Comparison of ENCODE assay signal across 19 mouse cellular contexts in the genomic region with DNA sequence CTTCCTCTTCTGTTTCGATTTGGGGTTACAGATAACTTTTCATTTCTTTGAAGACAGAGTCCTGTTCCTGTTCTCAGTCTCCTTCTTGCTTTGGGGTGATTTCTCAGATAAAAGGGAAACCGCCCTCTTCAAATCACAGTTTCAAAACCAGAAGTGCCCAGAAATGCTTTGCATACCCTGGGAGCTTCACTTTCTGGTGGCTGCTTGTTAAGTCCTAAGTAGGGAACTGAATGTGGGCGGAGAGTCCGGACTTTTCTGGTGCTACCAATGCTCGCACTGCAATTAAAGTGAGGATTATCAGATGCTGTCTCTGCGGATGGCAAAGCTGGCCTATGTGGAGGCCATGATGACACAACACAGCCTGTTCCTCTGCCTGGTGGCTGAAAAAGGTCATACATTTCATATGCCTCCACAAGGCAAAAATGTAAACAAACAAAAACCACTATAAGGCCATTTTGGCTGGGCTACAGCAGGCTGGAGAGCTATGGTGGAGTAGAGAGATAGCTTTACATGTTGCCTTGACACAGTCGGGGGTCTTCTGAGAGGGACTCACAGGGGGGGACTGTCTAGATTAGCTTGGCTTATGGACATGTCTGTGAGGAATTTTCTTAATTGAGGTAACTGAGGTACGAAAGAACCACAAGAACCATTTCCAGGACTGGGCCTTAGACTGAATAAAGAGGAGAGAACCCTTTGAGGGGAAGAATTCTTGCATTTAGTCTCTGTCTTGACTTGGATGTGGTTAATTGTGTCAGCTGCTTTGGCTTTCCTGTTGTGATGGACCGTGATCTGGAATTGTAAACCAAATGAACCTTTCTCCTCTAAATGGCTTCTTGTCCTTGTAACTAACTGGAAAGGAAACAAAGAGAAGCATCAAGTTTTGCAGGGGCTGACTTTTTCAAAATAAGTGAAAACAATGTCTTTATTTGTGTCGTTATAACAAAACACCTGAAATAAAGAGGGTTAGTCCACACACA. TPM values are rescaled to one million over a fixed set of nuclear protein-coding genes. Genes with fewer than 3 reads are reported as not detected.
DNase-seq lines count a peak whose midpoint lies in the region; ATAC-seq and TF ChIP-seq lines count a peak whose summit lies in the region.
"Had no signal": no experiment of that assay in that cellular context is flagged by ENCODE, and none has a peak within 500 bp of the region (broad histone marks: within the 10 kb centered on the region; RNA-seq: fewer than 3 reads in every experiment).

No protein-coding gene starts in this region.

- peak; percentile 89 for DNase-seq in heart, adult 11 months
- no peak for DNase-seq in heart, embryonic 10.5 days (ENCODE audit: low spot score)
- peak; percentile 83 for DNase-seq in midbrain, embryonic 11.5 days (ENCODE audit: low spot score, missing footprints)
- DNase-seq in ZHBTc4 (ENCODE audit: low read depth, low spot score): peak; percentile 87
- peak; percentile 76 for DNase-seq in splenic B cell, adult 2 months (ENCODE audit: low read depth, low spot score)
- DNase-seq in embryo, embryonic 10 days (ENCODE audit: low spot score): no peak
- no peak for DNase-seq in thymus, adult 2 months
- DNase-seq: cerebellum, adult 18-20 months; liver, postnatal 0 days; right cerebral cortex, postnatal 25 days had no signal

- TF ChIP-seq POLR2A in thymus, adult 2 months (IDR thresholded peaks at IDR 0.05; ENCODE audit: control insufficient read depth, extremely low read depth, insufficient read depth, low read length, poor library complexity): no peak

- peaks cover 9% of the 10 kb centered on the region; the same call in 1 of the 2 replicates for H3K27me3 ChIP-seq in heart, embryonic 10.5 days (ENCODE audit: insufficient read depth, poor library complexity, severe bottlenecking)
- peaks cover 3% of the 10 kb centered on the region; the same call in 1 of the 2 replicates for H3K27me3 ChIP-seq in midbrain, embryonic 11.5 days (ENCODE audit: control insufficient read depth, insufficient read depth, low read length)
- 0 out of 2 replicates have a peak, but pooled peaks cover 3% of the 10 kb centered on the region for H3K27me3 ChIP-seq in midbrain, embryonic 13.5 days
- no peaks in the 10 kb centered on the region for H3K27me3 ChIP-seq in splenic B cell, adult 2 months (ENCODE audit: control insufficient read depth, insufficient read depth, low read length, poor library complexity, severe bottlenecking)
- no peaks in the 10 kb centered on the region for H3K27me3 ChIP-seq in thymus, adult 2 months (ENCODE audit: control insufficient read depth, insufficient read depth, low read length)
- H3K27me3 ChIP-seq: embryonic facial prominence, embryonic 13.5 days; heart, embryonic 15.5 days; intestine, embryonic 15.5 days; stomach, embryonic 15.5 days had no signal

- no peaks in the 10 kb centered on the region for H3K9me3 ChIP-seq in heart, embryonic 10.5 days
- no peaks in the 10 kb centered on the region for H3K9me3 ChIP-seq in midbrain, embryonic 11.5 days (ENCODE audit: control insufficient read depth, low read length)
- H3K9me3 ChIP-seq in midbrain, embryonic 13.5 days: no peaks in the 10 kb centered on the region
- H3K9me3 ChIP-seq: embryonic facial prominence, embryonic 13.5 days; heart, embryonic 15.5 days; hindbrain, embryonic 13.5 days; intestine, embryonic 15.5 days; midbrain, embryonic 12.5 days; stomach, embryonic 15.5 days had no signal

- H3K4me2 ChIP-seq in midbrain, embryonic 11.5 days: no peak overlapping the region
- H3K4me2 ChIP-seq in midbrain, embryonic 13.5 days (replicated peaks): no peak overlapping the region
- H3K4me2 ChIP-seq: embryonic facial prominence, embryonic 13.5 days; heart, embryonic 15.5 days; hindbrain, embryonic 13.5 days; intestine, embryonic 15.5 days; midbrain, embryonic 12.5 days; stomach, embryonic 15.5 days had no signal

- H3K9ac ChIP-seq in midbrain, embryonic 11.5 days (ENCODE audit: low read length): no peak overlapping the region
- H3K9ac ChIP-seq in midbrain, embryonic 13.5 days (replicated peaks): no peak overlapping the region
- H3K9ac ChIP-seq: embryonic facial prominence, embryonic 13.5 days; heart, embryonic 15.5 days; hindbrain, embryonic 13.5 days; intestine, embryonic 15.5 days; liver, postnatal 0 days; midbrain, embryonic 12.5 days; stomach, embryonic 15.5 days had no signal

- no peak overlapping the region for H3K4me3 ChIP-seq in heart, embryonic 10.5 days
- no peak overlapping the region for H3K4me3 ChIP-seq in midbrain, embryonic 11.5 days (ENCODE audit: low read depth, low read length)
- no peak overlapping the region for H3K4me3 ChIP-seq in midbrain, embryonic 13.5 days (replicated peaks)
- H3K4me3 ChIP-seq in thymus, adult 2 months (ENCODE audit: control insufficient read depth, insufficient read depth, low read length): no peak overlapping the region
- H3K4me3 ChIP-seq: embryonic facial prominence, embryonic 13.5 days; heart, embryonic 15.5 days; hindbrain, embryonic 13.5 days; intestine, embryonic 15.5 days; layer of hippocampus, adult 2 months; midbrain, embryonic 12.5 days; stomach, embryonic 15.5 days had no signal

- no peaks in the 10 kb centered on the region; the same call in 1 of the 2 replicates for H3K4me1 ChIP-seq in heart, embryonic 10.5 days
- no peaks in the 10 kb centered on the region for H3K4me1 ChIP-seq in midbrain, embryonic 11.5 days (ENCODE audit: control insufficient read depth, insufficient read depth, low read length)
- H3K4me1 ChIP-seq in midbrain, embryonic 13.5 days (replicated peaks): peaks cover 10% of the 10 kb centered on the region
- no peaks in the 10 kb centered on the region; the same call in 1 of the 2 replicates for H3K4me1 ChIP-seq in thymus, adult 2 months (replicated peaks; ENCODE audit: control insufficient read depth, insufficient read depth, low read length)
- H3K4me1 ChIP-seq: embryonic facial prominence, embryonic 13.5 days; heart, embryonic 15.5 days; intestine, embryonic 15.5 days had no signal

- WGBS in heart, embryonic 10.5 days: 80% methylated on average over 10 of the region's 10 CpGs
- WGBS in midbrain, embryonic 11.5 days: 81% methylated on average over 10 of the region's 10 CpGs
- 78% methylated on average over 10 of the region's 10 CpGs for WGBS in midbrain, embryonic 13.5 days
- WGBS in thymus, adult 2 months: 78% methylated on average over 10 of the region's 10 CpGs

- no peak for ATAC-seq in midbrain, embryonic 11.5 days (ENCODE audit: low FRiP score)
- no peak for ATAC-seq in midbrain, embryonic 13.5 days
- ATAC-seq: intestine, embryonic 15.5 days; liver, postnatal 0 days had no signal

- TF ChIP-seq CTCF in thymus, adult 2 months (IDR thresholded peaks at IDR 0.05; ENCODE audit: borderline replicate concordance, control insufficient read depth, extremely low read depth, insufficient read depth, low read length, poor library complexity): no peak

- no peaks in the 10 kb centered on the region for H3K36me3 ChIP-seq in heart, embryonic 10.5 days
- H3K36me3 ChIP-seq in midbrain, embryonic 11.5 days (ENCODE audit: control insufficient read depth, insufficient read depth, low read length): no peaks in the 10 kb centered on the region
- H3K36me3 ChIP-seq in midbrain, embryonic 13.5 days: no peaks in the 10 kb centered on the region
- H3K36me3 ChIP-seq in splenic B cell, adult 2 months (ENCODE audit: control insufficient read depth, insufficient read depth, low read length, poor library complexity, severe bottlenecking): no peaks in the 10 kb centered on the region
- no peaks in the 10 kb centered on the region for H3K36me3 ChIP-seq in thymus, adult 2 months (ENCODE audit: control insufficient read depth, insufficient read depth, low read length)
- H3K36me3 ChIP-seq: embryonic facial prominence, embryonic 13.5 days; heart, embryonic 15.5 days; hindbrain, embryonic 13.5 days; intestine, embryonic 15.5 days; midbrain, embryonic 12.5 days; stomach, embryonic 15.5 days had no signal

- H3K27ac ChIP-seq in heart, embryonic 10.5 days: no peak overlapping the region
- no peak overlapping the region for H3K27ac ChIP-seq in midbrain, embryonic 11.5 days (ENCODE audit: low read depth, low read length)
- H3K27ac ChIP-seq in midbrain, embryonic 13.5 days: no peak overlapping the region
- H3K27ac ChIP-seq in thymus, adult 2 months (ENCODE audit: control insufficient read depth, insufficient read depth, low read length): no peak overlapping the region
- H3K27ac ChIP-seq: embryonic facial prominence, embryonic 13.5 days; heart, embryonic 15.5 days; hindbrain, embryonic 13.5 days; intestine, embryonic 15.5 days; kidney, postnatal 0 days; layer of hippocampus, adult 2 months; midbrain, embryonic 12.5 days; stomach, embryonic 15.5 days had no signal

RNA-seq across cellular contexts. Expression of a gene that starts 38.9 kb away (rescaled TPM):
- polyA plus RNA-seq in heart, embryonic 10.5 days (2016; fragmentation: Nextera tagmentation; extraction: Ambion mirVana): not detected in 2 replicates
- 0.23 TPM in 1 of 2 replicates, not detected in the other for polyA plus RNA-seq in midbrain, embryonic 11.5 days (2014; fragmentation: Nextera tagmentation; extraction: Ambion mirVana)
- polyA plus RNA-seq in midbrain, embryonic 13.5 days (2015; fragmentation: Nextera tagmentation; extraction: Ambion mirVana): 0.28 and 0.54 TPM in 2 replicates
- 0.13 and 0.14 TPM in 2 replicates for polyA plus RNA-seq in thymus, adult 2 months (2012; rRNA removed)

RNA-seq across cellular contexts. Expression of a gene that starts 44.0 kb away (rescaled TPM):
- polyA plus RNA-seq in heart, embryonic 10.5 days (2016; fragmentation: Nextera tagmentation; extraction: Ambion mirVana): 9.2 and 12.1 TPM in 2 replicates
- polyA plus RNA-seq in midbrain, embryonic 11.5 days (2014; fragmentation: Nextera tagmentation; extraction: Ambion mirVana): 14.7 and 15.2 TPM in 2 replicates
- polyA plus RNA-seq in midbrain, embryonic 13.5 days (2015; fragmentation: Nextera tagmentation; extraction: Ambion mirVana): 12.6 and 13.2 TPM in 2 replicates
- 51.1 and 62.0 TPM in 2 replicates for polyA plus RNA-seq in thymus, adult 2 months (2012; rRNA removed)

Comparison
In these comparisons a context has a peak if more than half of its experiments do, and no peak if none do; other contexts are left out.
1. DNase-seq: peak in heart, adult 11 months (single experiment), midbrain, embryonic 11.5 days (single experiment), ZHBTc4 (single experiment) and splenic B cell, adult 2 months (single experiment); none in heart, embryonic 10.5 days (single experiment), embryo, embryonic 10 days (single experiment) and thymus, adult 2 months (single experiment).